Mouse (Mus musculus) thymus, adult 18-20 months (tissue): Measurements from ENCODE around the gene Gm45717.
"Not testable (repeated sequence)": the region's sequence is repeated elsewhere in the genome, so short reads cannot be mapped to it uniquely, and the experiment has no call there.

ENCODE experiments used
- DNase-seq, 2 experiments: peaks; one replicate each; pipeline ENCODE4 v3.0.0; 2022; ENCODE audit warnings: mixed read lengths in 2 of 2

Gene Gm45717

DNA sequence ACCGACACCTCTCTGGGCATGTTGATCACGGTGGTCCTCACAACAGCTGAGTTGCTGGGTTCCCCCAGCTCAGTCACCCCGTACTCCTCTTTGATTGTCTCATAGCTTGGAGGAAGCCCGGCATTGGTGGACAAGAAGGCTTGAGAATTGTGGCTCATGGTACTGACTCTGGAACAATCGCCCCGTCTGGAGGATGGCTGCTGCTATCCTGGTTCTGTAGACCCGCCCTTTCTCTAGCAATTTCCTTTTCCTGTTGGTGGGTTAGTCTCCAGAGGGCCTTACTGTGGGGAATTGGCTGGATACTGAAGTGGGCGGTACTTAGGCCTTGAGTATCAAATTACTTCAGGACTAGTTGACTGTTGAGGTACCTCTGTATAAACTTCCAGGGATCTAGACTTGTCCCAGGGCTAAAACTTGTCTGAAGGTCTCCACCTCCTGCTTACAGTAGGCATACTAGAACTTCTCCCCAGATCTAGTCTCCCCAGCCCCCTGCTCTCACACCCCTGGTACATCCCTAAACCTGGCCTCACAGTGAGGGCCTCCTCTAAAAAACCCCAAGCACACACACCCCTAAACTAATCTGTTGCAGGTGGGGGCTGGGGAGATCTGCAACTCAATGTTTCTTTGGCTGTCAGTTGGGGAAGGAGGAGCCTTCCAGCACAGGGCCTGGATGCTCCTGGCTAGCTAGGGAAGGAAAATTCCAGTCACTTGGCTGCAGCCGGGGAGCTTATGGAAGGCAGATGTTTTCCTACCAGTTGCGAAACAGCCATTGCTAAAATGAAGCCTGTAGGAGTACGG, at the start of gene Gm45717, which contains the start of gene Ifitm2:
TSS of gene Gm45717 (minus strand) at position 180 of the 798 bp plus-strand sequence.
TSS of gene Ifitm2 (minus strand) at position 230 of the 798 bp plus-strand sequence.
- no peak for DNase-seq

DNA sequence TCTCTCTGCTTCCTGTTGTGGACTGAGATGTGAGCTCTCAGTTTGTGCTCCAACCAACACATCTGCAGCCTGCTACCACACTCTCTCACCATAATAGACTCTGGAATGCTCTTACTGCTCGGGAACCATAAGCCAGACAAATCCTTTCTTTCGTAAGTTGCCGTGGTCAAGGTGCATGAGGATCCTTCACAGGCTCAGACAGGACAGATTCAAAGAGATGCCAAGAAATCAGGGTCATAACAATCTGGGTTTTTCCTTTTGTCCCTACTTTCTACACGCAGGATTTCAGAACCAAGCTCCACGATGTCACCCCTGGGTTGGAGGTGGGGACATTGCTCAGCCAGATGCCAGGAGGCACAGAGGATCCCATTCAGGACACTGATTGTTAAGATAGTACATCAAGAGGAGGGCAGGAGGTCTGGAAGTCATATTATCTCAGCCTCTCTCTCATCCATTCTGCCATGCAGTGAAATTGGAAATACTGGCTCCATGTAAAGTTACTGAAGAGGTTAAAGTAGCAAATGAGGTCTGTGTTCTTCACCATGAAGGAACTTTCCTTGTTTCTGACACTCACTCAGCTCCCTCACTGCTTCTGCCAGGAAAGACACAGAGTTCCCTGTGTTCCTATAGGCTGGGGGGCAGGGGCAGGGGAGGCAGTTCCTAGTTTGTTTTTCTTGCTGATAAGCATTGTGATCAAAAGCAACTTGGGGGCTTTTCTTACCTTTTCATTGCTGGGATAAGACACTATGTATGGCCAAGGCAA, 47.7 kb upstream of the Gm45717 start:
- DNase-seq = no peak

DNA sequence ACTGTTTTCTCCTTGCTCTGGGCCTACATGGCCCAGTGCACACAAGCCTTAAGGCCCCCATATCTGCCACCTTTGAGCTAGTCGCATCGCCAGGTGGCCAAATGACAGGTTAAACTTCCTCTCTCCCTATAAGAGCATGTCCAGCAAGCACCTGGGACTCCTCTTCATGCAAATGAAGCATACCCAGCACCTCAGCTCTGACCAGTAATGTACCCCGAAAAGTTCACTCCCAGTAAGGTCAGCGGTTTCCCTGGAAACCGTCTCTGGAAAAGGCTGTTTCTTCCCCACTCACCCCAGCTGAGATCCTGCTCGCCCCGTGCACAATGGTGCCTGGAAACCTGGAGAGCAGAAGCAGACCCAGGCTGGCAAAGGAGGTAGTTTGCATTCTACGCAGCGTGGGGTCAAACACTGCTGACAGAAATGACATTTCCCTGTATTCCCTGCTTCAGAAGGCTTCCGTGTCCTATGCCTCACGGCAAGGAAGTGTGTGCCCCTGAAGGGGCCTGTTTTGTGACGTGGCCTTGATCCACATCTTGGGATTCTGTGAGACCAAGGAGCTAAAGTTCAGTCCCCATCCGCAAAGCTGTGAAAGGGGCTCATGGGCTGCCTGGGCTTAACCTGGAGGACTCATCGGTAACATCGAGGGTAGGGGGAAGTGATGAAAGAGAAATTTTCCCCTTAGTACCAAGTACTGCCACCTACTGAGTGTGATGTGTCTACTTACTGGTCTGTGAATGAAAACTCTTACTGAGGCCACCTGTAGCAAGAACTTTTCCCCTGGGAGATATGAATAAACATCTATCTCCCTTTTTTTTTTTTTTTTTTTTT, 45.4 kb upstream of the Gm45717 start:
- no peak for DNase-seq

DNA sequence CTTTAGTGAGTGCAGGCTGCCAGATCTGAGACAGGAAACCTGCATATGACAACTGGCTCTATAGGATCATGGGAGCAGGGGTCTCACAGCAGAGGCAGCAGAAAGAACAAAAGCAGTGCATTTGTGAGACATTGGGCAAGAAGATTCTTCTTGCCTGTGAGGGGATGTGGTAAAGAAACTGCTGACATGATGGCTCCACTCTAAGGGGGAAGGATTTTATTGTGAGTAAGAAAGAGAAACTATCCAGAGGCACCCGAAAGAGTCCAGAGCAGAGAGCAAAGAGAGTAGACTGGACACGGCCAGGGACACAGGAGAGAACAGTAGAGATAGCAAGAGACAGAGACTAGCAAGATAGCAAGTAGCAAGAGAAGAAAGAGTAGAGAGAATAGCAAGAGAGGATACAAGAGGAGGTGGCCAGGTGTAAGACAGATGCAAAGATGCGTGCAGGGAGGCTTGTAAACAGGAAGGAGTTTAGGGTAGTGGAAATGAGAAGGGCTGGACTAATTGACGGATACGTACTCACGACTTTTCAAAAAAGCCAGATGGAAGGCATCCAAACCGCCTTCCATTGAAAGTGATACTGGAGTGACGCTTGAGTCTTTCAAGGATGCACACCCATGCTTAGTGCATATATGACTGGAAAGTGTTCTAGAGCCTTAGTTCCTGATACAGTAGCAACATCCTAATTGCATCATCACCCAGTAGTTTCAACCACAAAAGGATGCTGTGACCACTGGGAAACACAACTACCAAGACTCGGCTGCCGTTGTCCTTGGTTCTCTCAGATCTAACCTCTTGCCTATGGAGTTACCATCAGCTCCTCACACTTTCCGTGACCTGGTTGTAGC, 43.3 kb upstream of the Gm45717 start:
- no peak for DNase-seq

DNA sequence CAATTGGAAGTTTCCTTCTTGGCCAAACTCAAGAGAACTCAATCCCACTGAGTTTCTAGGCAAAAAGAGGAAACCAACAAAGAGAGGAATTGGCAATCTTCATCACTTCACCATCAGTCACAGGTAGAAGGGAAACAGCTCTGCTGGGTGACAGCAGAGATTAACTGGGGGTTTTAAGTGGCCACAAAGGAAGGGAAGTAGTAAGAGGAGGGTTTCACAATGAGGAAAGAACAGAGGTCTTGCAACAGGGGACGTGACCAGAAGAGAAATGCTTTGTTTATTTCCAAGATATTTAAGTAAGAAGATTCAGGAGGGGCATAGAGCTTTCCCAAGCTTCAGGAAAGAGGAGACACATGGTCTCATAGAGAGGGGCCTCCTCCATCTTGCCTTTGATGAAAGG, 42.1 kb upstream of the Gm45717 start:
- DNase-seq = no peak

DNA sequence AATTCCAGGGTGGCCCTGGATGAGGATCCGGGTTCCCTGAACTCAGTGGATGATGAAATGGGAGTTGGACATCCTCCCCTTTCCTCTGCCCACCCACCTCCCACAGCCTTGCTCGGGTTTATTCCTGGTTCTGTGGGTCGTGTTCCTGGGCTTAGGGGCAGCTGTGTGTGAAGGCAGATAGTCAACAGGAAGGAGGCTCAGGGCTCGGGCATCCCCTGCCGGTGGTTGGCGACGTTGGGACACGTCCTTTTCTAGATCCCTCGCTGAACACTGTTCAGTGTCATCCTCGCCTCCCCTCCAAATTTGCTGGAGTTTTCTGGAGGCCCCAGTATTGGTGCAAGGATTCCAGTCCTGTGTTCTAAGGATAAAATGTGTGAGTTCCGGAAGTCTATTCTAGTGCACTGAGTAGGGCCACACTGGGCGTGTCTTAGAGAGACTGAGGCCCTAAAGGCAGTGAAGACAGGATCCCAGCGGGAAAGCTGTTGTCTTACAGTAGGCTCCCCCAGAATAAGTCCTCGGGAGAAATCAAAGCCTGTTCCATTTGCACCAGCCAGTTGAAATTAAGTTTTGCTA, 35.5 kb upstream of the Gm45717 start:
- no peak for DNase-seq

DNA sequence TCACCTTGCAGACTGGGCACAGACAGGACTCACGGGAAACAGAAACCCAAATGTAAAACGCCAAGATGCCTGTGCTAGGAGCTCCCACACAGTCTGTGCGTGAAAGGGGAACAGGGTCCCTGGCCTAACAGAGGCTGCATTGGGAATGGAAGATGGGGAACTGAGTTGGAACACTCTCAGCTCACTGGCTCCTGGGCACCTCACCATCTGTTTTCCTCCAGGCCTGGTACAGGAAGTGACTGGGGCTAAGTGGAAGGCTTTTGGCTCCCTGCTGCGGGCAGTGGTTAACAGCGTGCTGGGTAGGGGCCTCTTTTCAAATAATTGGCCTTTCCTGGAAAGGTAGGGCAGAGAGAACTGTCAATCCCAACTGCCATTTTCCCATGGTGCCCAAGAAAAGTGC, 34.9 kb upstream of the Gm45717 start:
- DNase-seq = no peak

DNA sequence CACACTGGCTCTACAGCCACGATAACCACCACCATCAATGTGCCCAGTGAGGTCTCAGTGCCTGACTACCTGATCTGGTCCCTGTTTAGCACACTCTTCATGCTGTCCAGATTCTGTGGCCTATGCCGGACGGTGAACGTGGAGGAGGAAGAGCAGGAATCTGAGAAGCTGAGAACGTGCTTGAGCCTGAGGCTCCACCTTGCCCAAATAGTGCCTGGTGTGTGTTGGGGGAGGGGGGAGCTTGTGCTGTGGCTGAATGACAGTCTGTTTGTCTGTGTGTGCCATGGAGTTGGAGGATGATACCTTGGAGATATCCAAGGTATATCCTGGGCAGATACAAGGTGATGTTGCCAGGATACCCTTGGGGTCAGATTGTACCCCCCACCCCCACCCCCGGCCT, 34.4 kb upstream of the Gm45717 start:
- no peak for DNase-seq

DNA sequence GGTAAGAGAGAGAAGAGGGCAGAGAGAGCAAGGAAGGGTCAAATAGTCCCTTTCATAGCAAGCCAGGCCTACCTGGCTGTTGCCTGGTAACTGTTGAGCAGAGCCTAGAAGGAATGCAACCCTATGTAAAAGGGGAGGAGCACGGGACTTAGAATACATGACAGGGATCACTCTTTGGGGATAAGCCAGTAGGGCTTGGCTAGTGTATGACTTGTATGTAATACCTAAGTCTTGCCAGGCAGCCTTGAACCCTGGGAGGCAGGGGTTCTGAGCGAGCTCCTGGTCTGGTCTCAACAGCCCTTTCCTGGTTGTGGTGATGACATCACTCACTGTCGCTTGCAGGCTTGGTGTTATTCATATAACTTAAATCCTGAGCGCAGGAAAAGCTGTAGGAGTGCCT, 33.3 kb upstream of the Gm45717 start:
- no peak for DNase-seq

DNA sequence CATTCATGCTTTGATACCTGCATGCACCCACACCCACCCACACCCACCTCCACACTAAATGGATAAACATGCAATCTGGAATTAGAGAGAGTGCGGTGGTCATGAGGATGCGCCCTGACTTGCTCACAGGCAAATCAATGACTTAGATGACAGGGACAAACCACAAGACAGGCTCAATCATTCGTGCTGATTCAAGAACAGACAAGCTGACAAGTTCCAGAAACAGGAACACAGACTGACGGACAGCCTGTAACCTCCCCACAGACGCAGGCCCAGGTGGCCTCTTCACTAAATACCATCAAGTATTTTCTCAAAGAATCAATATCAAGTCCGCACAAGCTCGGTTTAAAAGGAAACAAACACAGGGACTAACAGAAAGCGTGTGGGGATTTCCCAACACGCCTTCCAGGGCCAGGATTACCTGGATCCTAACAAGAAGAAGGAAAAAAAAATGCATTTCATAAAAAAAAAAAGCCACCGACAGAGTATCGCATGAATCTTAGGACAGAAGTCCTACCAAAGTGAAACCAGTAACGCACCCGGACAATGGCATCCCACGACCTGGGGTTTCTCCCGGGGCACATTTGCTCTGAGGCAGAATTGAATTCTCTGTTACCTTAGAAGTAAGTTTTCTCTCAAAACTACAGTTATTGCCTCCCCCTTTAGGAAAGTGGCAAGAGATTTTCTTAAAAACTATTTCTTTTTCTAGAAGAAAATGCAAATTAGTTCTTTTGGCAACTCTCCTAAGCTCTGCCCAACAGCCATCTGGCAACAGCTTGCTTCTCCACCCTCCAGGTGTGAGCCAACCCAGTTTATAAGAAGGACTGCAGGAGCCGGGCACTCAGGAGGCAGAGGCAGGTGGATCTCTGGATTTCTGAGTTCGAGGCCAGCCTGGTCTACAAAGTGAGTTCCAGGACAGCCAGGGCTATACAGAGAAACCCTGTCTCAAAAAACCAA, 31.7 kb upstream of the Gm45717 start:
- DNase-seq = no peak

DNA sequence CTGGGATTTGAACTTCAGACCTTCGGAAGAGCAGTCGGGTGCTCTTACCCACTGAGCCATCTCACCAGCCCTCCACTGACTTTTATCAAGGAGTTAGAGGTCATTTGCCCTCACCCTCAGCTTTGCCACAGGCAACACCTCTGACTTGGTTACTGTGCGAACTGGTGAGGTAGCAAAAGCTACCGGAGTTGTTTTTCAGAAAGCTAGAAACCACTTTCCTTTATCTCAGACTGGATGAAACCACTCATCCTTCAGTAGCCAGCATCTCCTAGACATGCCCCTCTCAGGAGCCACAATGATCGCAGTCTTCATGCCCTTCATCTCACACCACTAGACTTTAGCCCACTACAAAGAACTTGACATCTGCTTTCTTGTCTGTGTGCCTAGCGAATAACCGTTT, 27.2 kb upstream of the Gm45717 start:
- no peak for DNase-seq

DNA sequence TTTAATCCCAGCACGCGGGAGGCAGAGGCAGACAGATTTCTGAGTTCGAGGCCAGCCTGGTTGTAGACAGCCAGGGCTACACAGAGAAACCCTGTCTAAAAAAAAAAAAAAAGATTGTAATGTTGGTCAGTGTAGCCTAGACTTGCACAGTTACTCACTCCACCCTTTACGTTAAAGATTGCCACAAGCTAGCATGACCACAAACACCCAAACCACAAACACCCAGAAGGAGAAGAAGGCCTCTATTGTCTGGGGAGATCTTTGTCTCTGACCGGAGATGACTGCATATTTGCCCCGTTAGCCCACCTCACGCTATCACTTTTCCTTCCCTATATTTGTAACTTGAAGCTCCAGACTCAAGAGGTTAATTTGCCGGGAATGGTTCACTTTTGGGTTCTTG, 26.0 kb upstream of the Gm45717 start:
- DNase-seq = no peak

DNA sequence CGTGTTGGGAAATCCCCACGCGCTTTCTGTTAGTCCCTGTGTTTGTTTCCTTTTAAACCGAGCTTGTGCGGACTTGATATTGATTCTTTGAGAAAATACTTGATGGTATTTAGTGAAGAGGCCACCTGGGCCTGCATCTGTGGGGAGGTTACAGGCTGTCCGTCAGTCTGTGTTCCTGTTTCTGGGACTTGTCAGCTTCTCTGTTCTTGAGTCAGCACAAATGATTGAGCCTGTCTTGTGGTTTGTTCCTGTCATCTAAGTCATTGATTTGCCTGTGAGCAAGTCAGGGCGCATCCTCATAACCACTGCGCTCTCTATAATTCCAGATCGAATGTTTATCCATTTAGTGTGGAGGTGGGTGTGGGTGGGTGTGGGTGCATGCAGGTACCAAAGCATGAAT, 21.0 kb upstream of the Gm45717 start:
- not testable (repeated sequence) for DNase-seq

DNA sequence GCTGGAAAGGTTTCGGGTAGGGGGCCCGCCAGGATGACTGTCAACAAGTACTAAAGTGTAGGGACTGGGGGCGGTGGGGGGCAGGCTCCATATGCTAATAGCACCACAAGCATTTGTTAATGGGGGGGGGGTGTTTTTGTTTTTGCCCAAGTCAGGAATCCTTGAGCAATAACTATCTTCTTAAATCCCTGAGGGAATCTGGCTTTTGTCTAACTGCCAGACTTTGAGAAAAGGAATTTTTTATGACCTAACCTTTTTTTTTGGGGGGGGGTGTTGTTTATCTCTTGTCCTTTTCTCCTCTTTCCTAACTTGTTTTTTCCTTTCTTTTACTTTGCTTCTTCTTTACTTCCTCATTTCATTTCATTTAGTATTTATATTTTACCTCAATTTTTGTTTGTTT, 19.7 kb upstream of the Gm45717 start:
- no peak for DNase-seq

DNA sequence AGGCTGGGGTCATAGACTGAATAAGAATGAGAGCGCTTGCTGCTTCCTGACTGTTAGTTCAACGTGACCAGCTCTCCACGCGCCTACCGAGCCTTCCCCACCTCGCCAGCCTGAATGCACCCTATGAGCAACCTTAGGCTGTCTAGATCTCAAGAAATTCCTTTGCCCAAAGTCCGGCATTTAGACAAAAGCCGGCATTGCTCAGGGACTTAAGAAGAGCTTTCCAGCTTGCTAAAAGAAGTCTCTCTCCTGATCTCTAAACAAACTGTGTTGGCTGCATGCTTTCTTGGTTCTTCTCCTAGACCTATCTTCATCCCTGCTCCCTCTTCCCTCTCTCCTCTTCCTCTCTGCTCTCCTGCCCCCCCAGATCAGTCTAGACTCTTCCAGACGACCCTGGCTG, 19.2 kb upstream of the Gm45717 start:
- DNase-seq = no peak

DNA sequence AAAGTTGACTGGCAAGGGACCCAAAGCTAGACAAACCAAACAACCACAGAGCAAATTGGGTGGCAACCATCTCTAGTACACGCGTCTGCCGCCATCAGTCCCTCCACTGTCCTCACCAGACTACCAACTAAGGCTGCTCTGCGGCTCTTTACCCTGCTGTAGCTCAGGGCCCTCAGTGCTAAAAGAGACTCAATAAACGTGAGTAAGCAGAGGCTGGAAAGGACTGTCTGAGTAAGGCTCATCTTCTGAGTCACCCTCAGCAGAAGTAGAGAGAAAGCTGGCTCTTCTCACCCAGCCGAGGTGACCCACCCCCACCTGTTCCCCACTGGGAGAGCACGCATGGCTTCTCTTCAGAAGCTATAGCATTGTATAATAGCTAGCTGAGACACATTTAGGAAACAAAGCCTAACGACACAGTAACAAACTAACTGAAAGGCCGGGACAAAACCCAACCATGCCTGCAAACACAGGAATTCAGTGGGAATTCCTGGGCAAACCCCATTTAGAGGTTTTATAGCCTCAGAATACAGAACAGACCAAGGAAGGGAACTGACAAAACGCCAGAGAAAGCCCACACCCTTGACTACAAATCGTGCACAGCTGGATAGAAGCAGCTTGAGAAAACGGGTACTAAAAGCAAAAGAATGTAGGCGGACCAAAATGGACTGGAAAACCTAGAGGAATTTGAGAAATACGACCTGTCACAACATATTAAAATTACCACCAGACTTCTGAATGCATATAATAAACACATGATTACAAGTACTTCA, 17.8 kb upstream of the Gm45717 start:
- DNase-seq = no peak

DNA sequence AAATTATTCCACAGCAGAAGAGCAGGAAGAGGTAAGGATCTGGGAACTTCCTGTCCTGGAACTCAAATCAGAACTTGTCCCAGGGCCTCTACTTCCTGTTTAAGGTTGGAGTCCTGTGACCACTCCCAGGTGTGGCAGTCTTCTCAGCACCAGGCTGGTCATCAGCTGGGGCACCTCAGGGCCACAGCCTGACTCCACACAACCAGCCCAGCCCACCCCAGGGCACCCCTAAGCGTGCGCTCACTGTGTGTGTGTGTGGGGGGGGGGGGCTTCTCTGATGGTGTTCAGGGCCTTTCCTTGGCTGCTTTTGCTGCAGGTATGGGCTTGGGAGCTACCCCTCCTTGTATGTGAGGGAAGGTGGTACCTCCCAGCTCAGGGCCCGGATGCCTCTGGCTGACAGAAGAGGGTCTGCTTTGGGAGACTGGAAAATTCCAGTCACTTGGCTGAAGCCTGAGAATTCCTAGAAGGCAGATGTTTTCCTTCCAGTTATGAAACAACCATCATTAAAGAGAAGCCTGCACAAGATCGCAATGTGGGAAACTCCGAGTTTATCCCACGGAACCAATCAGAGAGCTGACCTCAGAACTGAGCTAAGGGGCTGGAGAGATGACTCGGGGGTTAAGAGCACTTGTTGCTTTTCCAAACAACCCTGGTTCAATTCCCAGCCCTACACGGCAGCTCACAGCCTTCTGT, 15.9 kb upstream of the Gm45717 start:
- no peak for DNase-seq

DNA sequence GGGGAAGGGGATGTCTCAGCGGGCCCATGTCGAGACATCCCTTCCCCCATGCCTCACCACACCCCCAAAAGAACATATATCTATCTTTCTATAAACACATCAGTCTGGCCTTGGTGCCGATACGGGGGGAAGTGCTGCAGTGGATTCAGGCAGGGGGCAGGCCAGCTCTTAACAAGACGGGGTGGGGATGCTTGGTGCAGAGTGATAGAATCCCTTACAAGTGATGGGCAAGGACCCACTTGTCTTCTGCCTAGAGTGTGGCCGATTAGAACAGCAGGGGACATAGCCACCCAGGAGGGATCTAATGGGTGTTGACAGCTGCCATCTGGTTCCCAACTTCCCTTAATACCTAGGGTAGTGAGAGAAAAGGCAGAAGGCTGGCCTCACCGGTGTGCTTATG, 15.2 kb upstream of the Gm45717 start:
- no peak for DNase-seq

DNA sequence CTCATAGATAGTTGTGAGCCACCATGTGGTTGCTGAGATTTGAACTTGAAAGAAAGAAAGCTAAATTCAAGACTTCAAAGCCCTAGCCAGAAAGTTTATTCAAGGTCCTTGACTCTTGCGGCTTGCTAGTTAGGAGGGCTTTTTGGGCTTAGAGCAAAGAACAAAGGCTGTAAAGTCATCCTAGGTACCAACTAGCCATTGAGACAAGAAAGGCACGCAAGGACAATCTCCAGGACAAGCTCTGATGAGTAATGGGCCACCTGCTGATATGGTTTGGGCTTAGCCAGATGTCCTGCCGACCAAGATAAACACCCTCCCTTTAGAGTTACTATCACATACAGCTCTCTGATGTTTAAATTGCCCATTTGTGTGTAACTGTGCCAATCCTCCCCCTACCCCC, 13.0 kb upstream of the Gm45717 start:
- DNase-seq = not testable (repeated sequence)
